Mouse (Mus musculus): ENCODE data around the gene Timeless.

- TF ChIP-seq CTCF (IDR thresholded peaks at IDR 0.05; ENCODE audit: low read depth, low read length) (no peak), POLR2AphosphoS5 (IDR thresholded peaks at IDR 0.05; ENCODE audit: insufficient replicate concordance, low read depth, low read length) (no peak), GATA1 (IDR thresholded peaks at IDR 0.05; ENCODE audit: borderline replicate concordance, low read length) (no peak), TAL1 (conservative IDR thresholded peaks at IDR 0.05; ENCODE audit: low read depth, low read length) (no peak)
Observed at GRCm38 (mm10) chr10:128253677-128254255, 21.9 kb downstream of the Timeless start, which contains the start of gene Apon.
